Mouse (Mus musculus) testis, postnatal 10 days (tissue): ENCODE results near the gene Shisa9.
A peak's percentile ranks its signal among the peaks of the same experiment; 100 is the strongest.

Source experiments
- DNase-seq: peaks from one replicate; pipeline ENCODE4 v3.0.0; 2021; ENCODE audit warnings: low spot score

Gene Shisa9

GRCm38 (mm10) chr16:12072573-12072972, 88.7 kb downstream of the Shisa9 start:
- DNase-seq, result no peak

DNA sequence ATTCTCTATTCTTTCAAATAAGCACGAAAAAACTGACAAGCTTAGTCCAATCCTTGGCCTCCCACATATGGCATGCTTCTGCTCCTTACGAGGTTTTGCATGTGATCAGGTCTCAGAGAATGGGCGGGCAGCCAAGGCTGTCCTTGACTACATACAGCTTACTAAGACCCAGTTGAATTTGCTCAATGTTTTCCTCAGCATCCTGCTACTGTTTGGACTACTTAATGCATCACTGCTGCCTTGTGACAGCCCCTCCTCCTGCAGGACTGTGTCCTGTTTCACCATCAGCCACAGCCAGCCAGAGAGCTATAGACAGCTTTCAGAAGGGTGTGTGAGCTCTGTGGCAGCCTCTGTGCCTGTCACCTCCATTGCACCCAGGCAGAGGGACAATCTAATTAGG, 92.4 kb downstream of the Shisa9 start:
- peak; percentile 66 for DNase-seq

DNA sequence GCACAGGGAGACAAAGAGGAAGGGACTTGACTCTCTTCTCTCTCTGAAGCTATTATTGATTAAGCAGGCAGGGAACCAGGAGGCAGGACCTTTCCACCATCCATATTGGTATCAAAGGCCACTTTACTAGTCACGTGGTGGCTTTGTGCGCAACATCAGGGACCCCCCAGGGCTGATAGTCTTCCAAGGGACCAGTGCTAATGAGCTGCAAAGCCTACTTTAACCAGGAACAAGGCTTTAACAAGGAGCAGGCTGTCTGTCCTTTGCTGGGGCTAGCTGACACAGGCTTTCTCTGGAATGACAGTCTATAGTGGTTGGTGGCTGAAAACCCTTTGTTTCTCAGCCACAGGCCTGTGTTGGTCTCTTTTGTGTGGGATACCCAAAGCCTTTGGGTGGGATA, 92.8 kb downstream of the Shisa9 start:
- DNase-seq, result no peak

- no peak for DNase-seq
Observed at GRCm38 (mm10) chr16:12083082-12083481, 99.2 kb downstream of the Shisa9 start.

- DNase-seq, result no peak
Observed at GRCm38 (mm10) chr16:12090604-12091235, 106.8 kb downstream of the Shisa9 start.

- no peak for DNase-seq
Observed at GRCm38 (mm10) chr16:12093253-12093652, 109.3 kb downstream of the Shisa9 start.

DNA sequence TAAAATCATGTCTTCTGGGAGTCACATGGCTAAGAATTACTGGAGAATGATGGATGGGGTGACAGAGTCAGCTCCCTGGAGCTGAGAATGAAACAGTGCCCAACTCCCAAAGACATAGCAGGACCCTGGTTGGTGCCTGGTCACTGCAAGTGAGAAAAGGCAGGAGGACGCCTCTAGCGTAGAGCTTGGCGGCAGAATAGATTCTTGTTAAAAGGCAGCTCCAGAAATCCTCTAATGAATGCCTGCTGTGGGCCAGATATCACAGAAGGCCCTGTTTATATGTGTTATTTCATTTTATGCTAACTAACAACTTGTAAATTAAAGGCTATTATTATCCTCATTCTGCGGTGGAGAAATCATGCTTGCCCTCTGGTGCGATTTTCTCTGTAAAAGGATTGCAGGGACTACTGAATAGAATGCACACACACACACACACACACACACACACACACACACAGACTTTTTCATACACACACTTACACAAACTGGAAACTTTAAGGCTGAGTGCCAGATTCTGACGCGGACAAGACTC, 110.9 kb downstream of the Shisa9 start:
- no peak for DNase-seq

- DNase-seq, result no peak
Observed at GRCm38 (mm10) chr16:12095365-12095764, 111.5 kb downstream of the Shisa9 start.

GRCm38 (mm10) chr16:12108436-12108835, 124.5 kb downstream of the Shisa9 start:
- no peak for DNase-seq

DNA sequence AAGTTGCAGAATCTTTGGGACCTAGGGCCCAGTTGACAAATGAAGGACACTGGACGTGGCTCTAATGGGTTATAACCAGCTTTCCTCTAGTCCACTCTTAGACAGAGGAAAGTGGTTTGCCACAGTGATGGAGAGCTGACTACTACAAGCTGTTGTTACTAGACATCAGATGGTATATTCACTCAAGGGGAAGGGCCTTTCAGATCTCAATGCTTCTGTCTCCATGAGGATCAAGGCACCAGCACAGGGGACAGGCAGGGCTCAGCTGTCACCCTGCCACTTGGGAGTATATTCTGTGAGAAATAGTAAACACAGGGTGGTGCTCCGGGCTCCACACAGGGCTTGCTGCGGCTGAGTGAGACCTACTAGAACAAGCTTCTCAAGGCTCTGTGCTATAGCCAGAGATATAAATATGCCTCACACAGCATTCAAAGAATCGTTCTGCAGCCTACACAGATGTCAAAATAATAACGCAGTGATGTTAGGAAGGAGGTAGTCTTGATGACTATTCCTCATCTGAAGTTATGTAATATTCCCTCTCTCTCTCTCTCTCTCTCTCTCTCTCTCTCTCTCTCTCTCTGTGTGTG, 127.0 kb downstream of the Shisa9 start:
- no peak for DNase-seq

DNA sequence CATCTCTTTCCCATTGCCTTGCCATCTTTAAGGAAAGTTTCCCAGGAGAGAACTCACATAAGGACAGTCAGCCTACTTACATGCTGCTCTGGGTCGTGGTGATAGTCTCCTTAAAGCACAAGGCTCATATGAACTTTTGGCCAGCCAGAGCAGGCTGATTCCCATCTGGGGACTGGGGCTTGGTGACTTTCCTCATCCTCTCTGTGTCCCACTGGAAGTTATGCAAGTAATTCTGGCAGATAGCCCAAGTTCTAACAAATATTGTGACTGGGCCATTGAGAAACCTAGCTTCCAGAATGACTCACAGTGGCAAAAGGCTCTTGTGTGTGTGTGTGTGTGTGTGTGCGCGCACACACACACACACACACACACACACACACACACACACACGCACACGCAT, 130.5 kb downstream of the Shisa9 start:
- no peak for DNase-seq

- no peak for DNase-seq
Observed at GRCm38 (mm10) chr16:12115040-12115856, 131.3 kb downstream of the Shisa9 start.

- no peak for DNase-seq
Observed at GRCm38 (mm10) chr16:12116926-12117325, 133.0 kb downstream of the Shisa9 start.

- DNase-seq, result no peak
Observed at GRCm38 (mm10) chr16:12119463-12119862, 135.6 kb downstream of the Shisa9 start.

- no peak for DNase-seq
Observed at GRCm38 (mm10) chr16:12129782-12130181, 145.9 kb downstream of the Shisa9 start.

DNA sequence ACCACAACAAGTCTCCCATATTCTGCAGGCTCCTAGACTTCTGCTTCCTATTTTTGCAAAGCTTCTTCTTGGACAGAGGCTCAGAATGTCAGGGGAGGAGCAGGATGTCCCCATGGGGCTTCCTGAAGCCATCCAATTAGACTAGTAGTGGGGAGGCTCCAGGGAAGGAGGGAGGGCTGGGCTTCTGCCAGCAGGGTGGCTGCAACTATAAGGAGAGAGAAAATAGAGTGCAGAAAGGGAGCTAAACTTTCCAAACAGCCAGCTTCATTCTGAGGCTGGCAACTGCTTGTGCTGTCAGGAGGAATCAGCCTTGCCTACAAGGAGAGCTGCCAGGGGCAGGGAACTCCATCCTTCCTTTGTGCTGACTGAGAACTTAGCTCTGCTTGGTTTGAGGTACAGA, 162.8 kb downstream of the Shisa9 start:
- peak; percentile 43 for DNase-seq

DNA sequence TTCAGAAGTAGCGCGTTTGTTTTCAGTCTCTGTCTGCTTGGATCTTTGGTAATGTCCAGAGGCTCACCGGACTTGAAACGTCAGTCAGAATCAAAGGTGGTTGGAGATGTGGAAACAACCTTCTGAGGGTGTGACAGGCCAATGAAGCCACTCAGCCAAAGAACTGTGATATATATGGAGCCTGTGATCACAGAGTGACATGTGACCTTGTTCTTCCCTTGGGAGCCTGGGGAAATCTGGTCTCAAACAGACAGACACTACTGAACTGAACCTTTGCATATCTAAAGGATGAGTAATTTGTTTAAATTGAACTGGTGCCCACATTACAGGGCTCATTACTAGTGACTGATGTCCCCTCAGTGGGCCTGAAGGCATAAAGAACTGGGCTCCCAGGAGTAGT, 168.1 kb downstream of the Shisa9 start:
- DNase-seq, result no peak

DNA sequence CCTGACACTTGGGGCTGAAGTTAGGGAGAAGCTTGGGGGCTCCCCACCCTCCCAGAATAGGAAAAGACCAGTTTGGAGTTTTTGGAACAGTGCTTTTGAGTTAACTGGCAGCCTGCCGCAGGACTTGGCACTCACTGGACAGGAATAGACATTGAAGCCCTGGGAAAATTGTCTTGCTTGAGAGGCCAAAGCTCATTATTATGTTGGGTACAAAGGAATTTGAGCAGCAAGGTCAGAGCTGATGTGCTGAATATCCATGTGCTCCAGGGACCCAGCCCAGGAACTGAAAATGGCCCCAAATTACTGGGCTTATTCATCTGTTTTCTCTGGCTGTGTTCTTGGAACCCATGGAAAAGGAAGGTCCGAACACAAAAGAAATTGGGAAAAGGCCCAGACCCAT, 170.6 kb downstream of the Shisa9 start:
- DNase-seq, result no peak

DNA sequence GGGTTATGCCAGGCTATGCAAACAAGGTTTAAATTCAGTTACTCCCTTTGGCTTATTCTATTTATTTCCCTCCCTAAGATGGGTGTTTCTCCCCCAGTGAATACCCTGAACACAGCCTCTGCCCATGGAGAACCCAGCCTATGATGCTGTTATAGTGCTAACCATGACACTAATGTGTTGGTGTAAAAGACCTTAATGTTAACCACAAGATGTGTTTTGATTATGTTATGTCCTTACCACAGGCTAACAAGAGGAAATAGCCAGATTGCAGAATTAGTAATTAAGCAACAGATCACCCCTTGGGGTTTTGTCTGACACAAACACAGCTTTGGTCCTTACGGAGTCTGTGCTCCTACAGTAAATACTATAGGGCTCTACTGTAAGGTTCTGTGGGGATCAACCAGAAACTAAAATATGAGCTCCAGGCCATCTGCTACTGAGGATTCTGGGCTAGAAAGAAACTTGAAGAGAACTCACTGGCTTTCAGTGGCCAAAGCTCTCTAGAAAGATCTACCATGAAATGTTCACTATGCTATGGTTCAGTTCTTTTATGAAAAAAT, 189.6 kb downstream of the Shisa9 start:
- no peak for DNase-seq

DNA sequence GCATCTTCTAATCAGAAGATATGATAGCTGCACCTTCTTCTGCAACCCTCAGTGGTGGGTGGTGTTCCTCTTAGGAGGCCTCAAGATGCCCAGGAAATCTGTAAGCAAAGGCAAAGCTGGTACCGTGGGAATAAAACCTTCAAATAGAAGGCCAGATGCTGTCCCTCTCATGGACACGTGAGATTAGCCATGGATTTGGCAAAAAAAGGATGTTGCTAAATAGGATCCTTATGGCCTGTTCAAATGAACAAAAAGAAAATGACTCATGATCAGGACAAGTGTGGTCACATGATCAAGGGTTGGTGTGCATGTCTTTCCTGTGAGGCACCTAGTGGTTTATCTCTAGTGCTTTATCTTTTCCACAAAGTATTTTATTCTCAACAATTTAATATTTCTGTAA, 194.1 kb downstream of the Shisa9 start:
- no peak for DNase-seq

GRCm38 (mm10) chr16:12189739-12190138, 205.8 kb downstream of the Shisa9 start:
- no peak for DNase-seq

DNA sequence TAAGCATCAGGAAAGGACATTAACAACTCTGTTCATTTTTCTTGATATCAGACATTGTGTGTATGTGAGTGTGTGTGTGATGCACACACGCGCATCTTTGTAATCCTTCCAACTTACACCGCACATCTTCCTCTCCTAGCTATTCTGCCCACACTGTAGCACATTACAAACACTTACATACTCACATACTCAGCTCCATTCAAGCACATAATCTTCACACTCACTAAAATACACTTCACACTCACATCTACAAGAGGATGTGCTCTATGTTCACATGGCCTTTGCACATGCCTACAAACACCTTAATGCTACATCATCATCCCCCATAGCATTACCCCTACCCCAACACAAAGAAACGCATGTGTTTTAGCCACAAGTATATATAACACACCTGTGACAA, 212.9 kb downstream of the Shisa9 start:
- DNase-seq, result no peak

DNA sequence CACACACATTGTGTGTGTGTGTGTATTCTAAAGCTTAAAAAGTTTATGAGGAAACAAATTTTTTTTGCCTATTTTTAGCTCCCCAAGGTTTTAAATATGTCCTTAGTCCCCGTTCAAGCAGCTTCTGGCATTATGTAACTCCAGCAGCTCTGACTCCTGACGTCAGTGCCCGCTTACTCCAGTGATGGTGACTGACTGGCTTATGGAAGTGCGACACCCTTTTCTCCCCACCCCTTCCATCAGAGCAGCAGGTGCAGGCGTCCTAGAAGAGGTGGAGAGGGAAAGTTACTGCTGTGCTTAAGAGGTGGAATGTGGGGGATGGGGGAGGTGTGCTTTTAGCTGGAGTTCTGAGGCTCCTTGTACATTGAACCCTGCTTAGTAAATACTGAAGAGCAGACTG, 213.7 kb downstream of the Shisa9 start:
- DNase-seq, result no peak
